Mouse (Mus musculus): ENCODE measurements around the gene Wasf3. TPM values are rescaled to one million over a fixed set of nuclear protein-coding genes. Genes with fewer than 3 reads are reported as not detected.

The Wasf3 gene
- total RNA-seq (2021), result 10 to 100 TPM; 12.7 to 21.1 TPM
- long read RNA-seq, experiment 1, partial matches to known transcripts, result 0 of 1 reads
- long read RNA-seq, experiment 1, other reads (novel, unspliced or antisense), result 1 of 1 reads
- long read RNA-seq, experiment 2, partial matches to known transcripts, result 3 of 12 reads
- long read RNA-seq, experiment 2, other reads (novel, unspliced or antisense), result 9 of 12 reads

GRCm38 (mm10) chr5:146384935-146385591, at the start of gene Wasf3:
Gene Wasf3, plus strand, starts transcription at chr5:146384985.
- DNase-seq (ENCODE audit: low spot score in 2 of 2), result peak; percentile 76

DNA sequence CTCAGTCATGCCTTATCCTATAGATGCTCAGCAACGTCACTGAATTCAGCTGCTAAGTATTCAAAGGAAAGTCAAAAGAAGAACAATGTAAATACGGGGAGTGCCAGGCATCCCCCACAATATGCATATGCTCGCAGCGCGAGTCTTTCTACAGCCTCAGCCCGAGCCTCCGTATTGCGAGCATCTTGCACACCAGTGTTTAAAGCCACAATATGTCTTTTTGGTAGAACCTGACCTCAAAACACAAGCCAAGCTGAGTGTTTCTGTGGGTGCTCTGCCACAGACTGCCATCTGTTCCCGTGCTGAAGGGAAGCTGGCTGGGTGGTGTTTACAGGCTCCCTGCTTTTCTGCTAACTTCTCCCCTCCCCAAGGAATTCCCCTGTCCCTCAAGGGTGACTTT, 46.7 kb upstream of the Wasf3 start:
- no peak for DNase-seq (ENCODE audit: low spot score in 2 of 2)

- no peak for DNase-seq (ENCODE audit: low spot score in 2 of 2)
Measured at GRCm38 (mm10) chr5:146340037-146340436, 44.7 kb upstream of the Wasf3 start.

DNA sequence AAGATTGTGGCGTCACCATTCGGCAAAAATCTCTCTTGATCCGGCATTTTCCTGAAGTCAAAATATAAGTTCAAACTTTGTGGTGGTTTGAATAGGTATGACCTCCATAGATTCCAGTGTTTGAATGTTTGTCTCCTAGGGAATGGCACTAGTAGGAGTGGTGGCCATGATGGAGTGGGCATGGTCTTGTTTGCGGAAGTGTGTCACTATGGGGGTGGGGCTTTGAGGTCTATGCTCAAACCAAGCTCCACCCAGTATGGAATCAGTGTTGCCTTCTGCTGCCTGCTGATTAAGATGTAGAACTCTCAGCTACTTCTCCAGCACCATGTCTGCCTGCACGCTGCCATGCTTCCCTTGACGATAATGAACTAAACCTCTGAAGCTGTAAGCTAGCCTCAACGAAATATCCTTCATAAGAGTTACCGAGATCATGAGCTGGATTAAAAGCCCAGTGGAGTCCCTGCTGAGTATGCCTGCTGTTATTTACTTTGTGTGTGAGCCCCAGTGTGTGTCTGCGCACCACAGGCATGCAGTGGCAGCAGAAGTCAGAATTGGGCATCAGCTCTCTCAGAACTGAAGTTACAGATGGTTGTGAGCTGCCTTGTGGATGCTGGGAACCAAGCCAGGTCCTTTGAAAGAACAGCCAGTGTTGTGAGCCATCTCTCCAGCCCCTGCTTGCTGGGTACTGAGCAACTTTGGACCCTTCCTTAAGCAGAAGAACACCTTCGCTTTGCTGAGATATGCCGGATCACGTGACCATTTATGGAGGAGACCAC, 39.7 kb upstream of the Wasf3 start:
- DNase-seq (ENCODE audit: low spot score in 2 of 2), result no peak

- no peak for DNase-seq (ENCODE audit: low spot score in 2 of 2)
Measured at GRCm38 (mm10) chr5:146347081-146347480, 37.7 kb upstream of the Wasf3 start.

GRCm38 (mm10) chr5:146349183-146349582, 35.6 kb upstream of the Wasf3 start:
- no peak for DNase-seq (ENCODE audit: low spot score in 2 of 2)

DNA sequence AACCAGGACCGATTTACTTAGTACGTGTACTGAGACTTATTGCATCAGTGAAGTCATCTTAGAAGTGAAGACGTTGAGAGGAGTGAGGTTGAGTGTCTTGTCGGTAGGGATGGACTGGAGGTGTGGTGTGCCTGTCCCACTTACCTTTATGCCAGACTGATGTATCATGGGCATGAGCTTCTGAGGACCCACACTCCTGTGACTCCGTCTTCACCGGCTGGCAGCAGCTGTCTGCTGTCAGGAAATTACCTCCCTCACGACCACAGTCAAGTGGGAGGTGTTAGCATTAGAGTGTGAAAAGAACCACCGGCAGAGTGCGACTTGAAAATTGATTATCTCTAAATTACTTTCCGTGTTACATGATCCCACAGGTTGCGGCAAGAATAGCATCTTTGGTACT, 34.0 kb upstream of the Wasf3 start:
- DNase-seq (ENCODE audit: low spot score in 2 of 2), result no peak

- DNase-seq (ENCODE audit: low spot score in 2 of 2), result no peak
Measured at GRCm38 (mm10) chr5:146352006-146352405, 32.8 kb upstream of the Wasf3 start.

- DNase-seq (ENCODE audit: low spot score in 2 of 2), result peak; percentile 29 to 42
Measured at GRCm38 (mm10) chr5:146360386-146360785, 24.4 kb upstream of the Wasf3 start.

- no peak for DNase-seq (ENCODE audit: low spot score in 2 of 2)
Measured at GRCm38 (mm10) chr5:146362711-146363110, 22.1 kb upstream of the Wasf3 start.

DNA sequence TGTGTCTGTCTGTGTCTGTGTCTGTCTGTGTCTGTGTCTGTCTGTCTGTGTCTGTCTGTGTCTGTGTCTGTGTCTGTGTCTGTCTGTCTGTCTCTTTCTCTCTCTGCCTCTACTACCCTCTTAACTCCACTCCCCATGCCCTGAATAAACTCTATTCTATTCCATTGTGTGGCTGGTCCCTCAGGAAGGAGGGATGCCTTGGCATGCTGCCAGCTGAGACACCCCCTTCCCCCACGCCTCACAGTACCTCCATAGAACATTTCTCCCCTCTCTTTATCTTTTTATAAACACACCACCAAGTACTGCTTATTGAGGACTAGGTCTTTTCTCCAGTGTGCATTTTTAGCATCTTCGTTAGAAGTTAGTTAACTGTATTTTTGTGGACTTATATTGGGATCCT, 16.4 kb upstream of the Wasf3 start:
- DNase-seq (ENCODE audit: low spot score in 2 of 2), result no peak

- no peak for DNase-seq (ENCODE audit: low spot score in 2 of 2)
Measured at GRCm38 (mm10) chr5:146368971-146369370, 15.8 kb upstream of the Wasf3 start.

GRCm38 (mm10) chr5:146370794-146371193, 14.0 kb upstream of the Wasf3 start:
- no peak for DNase-seq (ENCODE audit: low spot score in 2 of 2)

GRCm38 (mm10) chr5:146373238-146373637, 11.5 kb upstream of the Wasf3 start:
- no peak for DNase-seq (ENCODE audit: low spot score in 2 of 2)

GRCm38 (mm10) chr5:146376601-146377000, 8.2 kb upstream of the Wasf3 start:
- DNase-seq (ENCODE audit: low spot score in 2 of 2), result peak in 1 of 2 experiments; percentile 34

GRCm38 (mm10) chr5:146380041-146380440, 4.7 kb upstream of the Wasf3 start:
- DNase-seq (ENCODE audit: low spot score in 2 of 2), result no peak

DNA sequence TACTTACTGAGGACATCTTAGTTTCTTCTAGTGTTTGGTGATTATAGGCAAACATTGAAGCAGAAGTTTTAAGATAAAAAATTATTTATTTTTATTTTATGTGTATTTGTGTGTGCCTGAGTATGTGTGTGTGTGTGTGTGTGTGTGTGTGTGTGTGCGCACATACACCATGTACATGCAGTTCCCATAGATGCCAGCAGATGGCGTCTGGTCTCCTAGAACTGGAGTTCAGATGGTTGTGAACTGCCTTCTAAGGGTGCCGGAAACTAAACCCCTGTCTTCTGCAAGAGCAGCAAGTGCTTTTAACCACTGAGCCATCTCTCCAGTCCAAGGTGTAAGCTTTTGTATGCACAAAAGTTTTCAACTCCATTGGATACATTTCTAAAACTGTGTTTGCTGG, 2.5 kb upstream of the Wasf3 start:
- no peak for DNase-seq (ENCODE audit: low spot score in 2 of 2)

DNA sequence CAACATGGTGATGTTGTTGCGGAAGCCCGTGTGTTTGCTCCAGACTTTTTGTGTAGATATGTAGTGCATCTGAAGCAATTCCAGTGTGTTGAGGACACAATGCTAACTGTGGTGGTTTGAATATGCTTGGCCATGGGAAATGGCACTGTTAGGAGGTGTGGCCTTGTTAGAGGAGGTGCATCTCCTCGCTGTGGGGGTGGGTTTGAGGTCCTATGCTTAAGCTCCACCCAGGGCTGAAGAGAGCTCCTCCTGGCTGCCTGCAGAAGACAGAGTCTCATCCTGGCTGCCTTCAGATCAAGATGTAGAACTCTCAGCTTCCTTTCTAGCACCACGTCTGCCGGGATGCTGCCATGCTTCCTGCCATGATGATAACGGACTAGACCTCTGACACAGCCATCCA, 1.4 kb upstream of the Wasf3 start:
- no peak for DNase-seq (ENCODE audit: low spot score in 2 of 2)

GRCm38 (mm10) chr5:146385989-146386388, 1.2 kb downstream of the Wasf3 start:
- no peak for DNase-seq (ENCODE audit: low spot score in 2 of 2)

GRCm38 (mm10) chr5:146386906-146387305, 2.1 kb downstream of the Wasf3 start:
- DNase-seq (ENCODE audit: low spot score in 2 of 2), result no peak

DNA sequence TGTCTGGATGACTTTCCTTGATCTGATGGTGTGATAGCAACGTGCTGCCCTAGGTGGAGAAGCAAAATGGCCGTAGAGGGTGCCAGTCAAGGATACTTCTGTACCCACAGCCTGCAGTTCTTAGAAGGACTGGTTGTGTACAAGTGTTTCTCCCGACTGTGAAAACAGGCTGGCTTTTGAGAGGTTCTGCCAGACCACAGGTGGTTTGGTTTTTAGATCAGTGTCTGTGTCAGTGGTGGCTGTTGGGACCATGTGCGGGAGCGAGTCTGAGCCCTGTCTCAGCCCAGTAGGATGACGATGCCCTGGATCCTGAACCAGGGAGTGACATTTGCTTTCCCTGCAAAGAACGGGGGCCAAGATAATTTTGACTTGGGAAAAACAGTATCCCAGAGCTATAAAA, 9.8 kb downstream of the Wasf3 start:
- DNase-seq (ENCODE audit: low spot score in 2 of 2), result no peak

DNA sequence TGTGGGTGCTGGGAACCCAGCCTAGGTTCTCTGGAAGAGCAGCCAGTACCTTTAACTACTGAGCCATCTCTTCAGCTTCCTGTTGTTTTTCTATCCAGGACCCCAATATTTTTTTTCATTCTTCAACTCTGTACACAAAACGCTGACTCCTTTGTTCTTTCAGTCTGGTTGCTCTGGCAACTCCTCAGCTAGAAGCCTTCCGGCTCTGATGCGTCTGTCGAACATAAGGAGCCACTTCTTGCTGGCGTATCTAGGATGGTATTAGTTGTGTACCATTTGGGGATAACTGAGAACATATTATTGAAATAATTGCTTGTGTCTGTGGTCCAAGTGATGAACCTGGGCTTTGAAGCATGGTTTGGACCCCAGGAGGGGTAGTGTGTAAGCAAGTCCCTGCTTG, 12.5 kb downstream of the Wasf3 start:
- no peak for DNase-seq (ENCODE audit: low spot score in 2 of 2)

All from adrenal gland, adult 18-20 months (tissue).